Mouse (Mus musculus) liver, embryonic 14.5 days (tissue): Measurements from ENCODE around the gene Ttc41.

Experiments
- CTCF ChIP-seq: IDR thresholded peaks from 2 replicates; pipeline ENCODE4 v1.5.1; 2016; ENCODE audit warnings: antibody characterized with exemption, low read depth, control low read depth
- EP300 ChIP-seq: IDR thresholded peaks from 2 replicates; pipeline ENCODE4 v1.6.1; 2016; ENCODE audit warnings: antibody characterized with exemption, low read depth

- TF ChIP-seq CTCF (0 out of 2 replicates have a peak, but pooled peaks have one; percentile 1), EP300 (peak; percentile 48)
Observed at GRCm38 (mm10) chr10:86705318-86705921, at the start of gene Ttc41, which contains the start of gene Hsp90b1.
